Mouse (Mus musculus): ENCODE measurements around the gene Rapsn. TPM values are rescaled to one million over a fixed set of nuclear protein-coding genes. Genes with fewer than 3 reads are reported as not detected.
A peak's percentile ranks its signal among the peaks of the same experiment; 100 is the strongest.

Rapsn gene
- total RNA-seq, 2 experiments from 2014 or later, result 19.3 to 23.3 TPM

DNA sequence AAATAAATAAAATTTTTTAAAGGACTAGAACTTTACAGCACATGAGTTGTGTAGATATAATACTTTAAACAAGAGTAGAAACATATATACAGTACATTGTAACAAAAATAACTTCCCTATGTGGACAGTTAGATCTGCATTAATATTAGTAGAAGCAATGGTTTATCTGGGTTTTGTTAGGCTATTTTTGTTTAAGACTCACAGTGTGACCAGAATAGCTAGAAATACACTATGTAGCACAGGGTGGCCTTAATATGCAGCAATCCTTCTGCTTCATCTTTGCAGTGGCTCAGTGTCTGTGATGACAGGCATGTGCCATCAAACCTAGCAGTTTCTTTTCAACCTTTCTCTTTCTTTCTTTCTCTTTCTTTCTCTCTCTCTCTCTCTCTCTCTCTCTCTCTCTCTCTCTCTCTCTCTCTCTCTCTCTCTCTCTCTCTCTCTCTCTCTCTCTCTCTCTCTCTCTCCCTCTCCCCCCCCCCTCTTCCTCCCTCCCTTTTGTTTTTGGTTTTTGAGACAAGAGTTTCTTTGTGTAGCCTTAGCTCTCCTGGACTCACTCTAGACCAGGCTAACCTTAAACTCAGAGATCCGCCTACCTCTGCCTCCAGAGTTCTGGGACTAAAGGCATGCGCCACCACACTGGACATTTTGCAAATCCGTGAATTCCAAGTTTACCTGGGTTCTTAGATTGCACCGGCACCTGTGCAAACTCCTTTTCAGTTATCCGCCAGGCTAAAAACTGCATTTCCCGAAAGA is 17.9 kb downstream of the Rapsn start:
- DNase-seq, result no peak

DNA sequence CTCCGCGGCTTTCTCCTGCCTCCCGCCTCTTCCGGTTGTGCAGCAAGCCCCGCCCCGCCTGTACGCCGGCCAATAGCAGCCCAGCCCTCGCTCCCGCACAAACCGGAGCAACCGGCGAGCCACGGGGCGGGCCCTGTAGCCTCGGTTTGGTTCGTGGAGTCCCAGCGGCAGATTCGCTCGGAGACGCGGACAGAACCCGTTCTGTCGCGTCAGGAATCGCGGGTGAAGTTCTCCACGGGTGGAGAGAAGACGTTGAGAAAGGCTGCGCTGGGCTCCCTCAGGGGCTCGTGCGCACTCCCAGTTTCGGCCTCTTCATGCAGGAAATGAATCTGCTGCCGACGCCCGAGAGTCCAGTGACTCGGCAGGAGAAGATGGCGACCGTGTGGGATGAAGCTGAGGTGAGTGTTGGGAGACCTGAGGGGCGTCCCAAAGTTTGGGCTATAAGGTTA is 18.5 kb downstream of the Rapsn start, which contains the start of gene Psmc3:
Psmc3 (plus strand) TSS at position 76 of the 449 bp plus-strand sequence.
- DNase-seq, result peak; percentile 98

DNA sequence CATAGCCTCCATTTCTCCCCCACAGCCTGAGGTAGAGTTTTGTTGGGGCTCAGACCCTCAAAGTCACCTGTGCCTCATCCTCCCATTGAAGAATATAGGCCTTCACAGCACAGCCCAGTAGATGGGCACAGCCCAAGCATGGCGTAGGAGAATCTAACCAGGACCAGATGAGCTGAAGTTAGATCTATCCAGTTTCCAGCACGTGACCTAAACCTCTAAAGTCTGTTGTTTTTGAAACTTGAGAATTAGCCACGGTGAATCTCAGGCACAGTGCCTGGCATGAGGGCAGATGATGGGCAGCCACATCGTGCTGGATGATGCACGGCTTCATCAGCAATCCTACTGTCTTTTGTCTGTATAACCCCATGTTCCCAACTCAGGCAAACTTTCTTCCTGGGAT is 23.0 kb downstream of the Rapsn start:
- DNase-seq, result no peak

DNA sequence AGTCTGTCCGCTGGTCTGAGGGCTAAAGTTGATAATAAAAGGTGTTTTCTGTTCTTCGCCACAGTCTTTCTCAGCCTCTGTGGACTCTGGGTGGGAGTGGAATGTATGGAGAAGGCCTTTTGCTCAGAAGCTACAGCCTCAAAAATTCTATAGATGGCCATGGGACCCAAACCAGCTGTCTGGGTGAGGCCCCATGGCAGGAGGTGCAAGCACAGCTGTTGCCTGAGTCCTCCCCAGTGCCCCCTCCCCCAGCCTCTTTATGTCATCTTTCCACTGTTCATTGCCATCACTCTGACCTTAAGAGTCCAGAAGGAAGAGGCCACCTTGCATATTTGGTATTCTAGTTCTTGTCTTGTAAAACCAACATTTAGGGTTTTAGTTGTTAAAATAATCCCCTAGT is 24.0 kb downstream of the Rapsn start:
- no peak for DNase-seq

DNA sequence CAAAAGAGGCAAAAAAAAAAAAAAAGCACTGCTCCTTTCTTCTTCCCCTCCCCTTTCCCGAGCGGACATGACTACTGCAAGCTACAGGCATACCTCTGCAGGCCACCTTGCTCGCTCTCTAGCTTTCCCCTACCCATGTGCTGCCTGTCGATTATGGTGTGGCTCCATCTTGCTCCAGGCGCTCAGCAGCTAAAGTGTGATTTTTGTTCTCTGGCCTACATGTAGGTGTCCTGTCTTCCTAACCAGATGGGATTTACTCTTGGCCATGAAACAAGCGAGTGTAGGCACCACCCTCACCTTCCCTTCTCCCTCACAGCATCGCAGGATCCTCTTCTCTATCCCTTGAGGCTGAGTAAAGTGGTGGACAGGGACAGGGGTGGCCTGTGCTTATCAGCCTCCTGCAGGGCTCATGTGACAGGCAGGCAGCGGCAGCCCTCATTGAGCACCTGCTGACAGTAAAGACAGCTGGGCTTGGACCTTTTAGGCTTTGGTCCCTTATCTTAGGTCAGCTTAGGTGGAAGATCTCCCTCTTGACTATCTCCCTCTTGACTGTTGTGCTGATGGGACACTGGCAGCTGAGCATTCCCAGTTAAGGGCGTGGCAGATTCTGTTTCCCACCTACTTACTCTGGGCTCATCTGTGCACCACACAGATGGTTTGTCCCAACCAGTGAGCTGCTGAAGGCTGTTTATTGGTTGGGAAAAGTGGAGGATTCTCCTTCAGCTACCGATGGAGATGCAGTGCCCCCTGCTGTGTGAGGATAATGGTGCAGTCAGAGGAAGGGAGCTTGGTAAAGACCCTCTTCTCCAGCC is 25.3 kb downstream of the Rapsn start:
- DNase-seq, result peak; percentile 76

DNA sequence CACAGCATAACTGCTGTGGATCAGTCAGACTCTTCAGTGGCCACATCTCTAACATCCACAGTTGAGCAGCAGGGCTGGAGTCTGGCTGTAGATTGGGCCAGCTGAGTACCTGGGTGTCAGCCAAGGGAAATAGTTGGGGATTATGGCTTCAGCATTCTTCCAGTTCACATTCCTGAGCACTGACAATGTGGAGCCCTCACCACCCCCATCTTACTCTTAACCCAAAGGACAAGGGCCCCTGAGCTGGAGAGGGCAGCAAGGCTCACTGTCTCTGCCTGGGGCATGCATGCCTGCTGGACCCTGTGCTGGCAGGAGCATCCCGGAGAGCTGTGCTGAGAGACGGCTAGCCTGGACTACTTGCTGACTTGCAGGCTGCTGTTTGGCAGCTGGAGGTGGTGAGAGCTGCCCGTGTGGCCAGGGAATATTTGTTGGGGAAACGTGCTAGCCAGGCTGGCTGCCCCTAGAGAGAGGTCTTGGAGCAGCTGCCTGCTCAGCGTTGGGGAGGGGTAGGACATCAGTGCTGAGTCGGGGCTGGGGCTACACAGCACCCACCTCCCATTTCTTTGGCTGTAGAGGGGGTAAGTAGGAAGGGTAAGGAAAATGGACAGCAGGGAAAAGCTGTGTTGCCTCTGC is 26.5 kb downstream of the Rapsn start:
- DNase-seq, result peak; percentile 75

DNA sequence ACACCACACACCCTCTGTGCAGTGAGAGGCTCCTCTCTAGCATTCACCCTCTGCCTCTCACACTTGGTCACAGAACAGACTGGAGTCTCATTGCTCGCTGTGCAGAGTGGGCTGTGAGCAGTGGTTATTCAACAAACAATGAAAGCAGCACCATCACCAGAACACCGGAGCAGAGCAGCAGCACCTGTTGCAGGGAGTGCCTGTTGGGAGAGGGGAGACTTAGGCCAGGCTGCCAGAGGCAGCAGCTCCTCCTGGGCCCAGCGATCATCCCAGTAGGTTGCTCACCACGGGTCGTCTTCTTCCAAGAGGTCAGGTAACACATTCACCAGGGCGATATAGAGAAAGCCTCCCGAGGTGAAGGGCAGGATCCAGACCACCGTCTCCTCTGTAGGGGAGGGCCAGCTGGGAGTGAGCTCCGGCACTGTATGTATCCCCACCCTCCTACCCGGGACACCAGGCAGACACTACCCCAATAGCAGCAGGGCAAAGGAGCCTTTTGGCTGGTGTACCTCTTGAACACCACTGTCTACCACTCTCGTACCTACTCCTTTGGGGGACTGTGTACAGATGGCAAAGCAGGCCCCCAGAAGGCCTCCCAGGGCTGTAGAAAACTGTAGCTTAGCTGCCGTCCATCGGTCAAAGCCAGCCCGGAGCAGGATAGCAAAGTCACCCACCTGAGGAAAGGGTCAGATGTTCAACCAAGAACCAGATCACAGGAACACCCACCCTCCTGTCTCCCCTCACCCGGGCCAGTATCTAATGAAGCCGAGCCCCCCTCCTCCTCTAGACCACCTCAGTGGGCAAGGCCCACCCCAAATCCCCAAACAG is 27.6 kb downstream of the Rapsn start:
- DNase-seq, result no peak

DNA sequence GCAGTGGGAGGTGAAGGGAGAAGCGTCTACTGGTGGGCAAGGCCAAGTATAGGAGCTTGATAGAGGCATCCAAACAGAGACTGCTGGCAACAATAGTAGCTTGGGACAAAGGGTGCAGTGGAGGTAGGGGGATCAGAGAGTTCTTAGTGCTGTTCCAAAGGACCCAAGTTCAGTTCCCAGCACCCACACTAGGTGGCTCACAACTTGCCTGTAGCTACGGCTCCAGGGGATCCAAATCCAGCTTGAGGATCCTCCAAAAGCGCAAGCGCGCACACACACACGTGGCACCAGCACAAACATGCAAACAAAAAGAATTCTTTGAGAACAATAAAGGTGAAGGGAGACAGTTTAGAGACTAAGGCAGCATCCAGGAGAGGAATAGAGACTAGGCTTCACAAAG is 28.8 kb downstream of the Rapsn start:
- no peak for DNase-seq

DNA sequence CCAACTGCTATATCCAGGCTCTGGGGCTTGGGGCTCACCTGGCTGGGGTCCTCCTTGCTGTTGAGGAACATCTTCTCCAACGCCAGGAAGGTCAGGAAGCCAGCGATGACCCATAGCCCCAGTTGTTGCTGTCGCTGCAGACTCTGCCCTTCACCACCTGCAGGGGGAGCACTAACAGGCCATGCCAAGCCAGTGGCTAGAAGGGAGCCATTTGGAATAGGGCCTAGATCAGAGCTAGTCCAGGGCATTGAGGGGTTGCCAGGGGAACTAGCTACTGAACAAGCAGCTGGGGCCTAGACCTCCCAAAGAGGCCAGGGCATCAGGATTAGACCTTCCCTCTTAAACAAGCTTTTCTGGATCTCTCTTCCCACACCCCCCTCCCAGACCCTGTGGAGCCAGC is 30.1 kb downstream of the Rapsn start:
- peak; percentile 52 for DNase-seq

DNA sequence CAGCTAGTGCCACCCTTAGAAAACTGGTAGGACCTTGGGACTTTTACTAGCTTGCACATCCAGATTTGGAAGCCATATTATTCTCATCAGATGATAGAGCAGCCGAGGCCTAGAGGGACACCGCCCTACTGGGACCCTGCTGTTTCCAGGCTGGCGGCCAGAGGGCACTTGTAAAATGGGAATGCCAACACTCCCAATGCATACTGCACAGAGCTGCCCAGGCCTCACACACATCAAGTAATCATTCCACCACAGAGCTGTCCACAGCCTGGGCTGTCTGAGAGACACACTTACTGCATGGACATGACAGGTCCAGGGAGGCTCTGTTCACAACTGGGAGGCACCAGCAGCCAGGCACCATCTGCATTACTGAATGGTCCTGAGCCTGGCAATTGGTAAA is 31.0 kb downstream of the Rapsn start:
- DNase-seq, result peak; percentile 76

DNA sequence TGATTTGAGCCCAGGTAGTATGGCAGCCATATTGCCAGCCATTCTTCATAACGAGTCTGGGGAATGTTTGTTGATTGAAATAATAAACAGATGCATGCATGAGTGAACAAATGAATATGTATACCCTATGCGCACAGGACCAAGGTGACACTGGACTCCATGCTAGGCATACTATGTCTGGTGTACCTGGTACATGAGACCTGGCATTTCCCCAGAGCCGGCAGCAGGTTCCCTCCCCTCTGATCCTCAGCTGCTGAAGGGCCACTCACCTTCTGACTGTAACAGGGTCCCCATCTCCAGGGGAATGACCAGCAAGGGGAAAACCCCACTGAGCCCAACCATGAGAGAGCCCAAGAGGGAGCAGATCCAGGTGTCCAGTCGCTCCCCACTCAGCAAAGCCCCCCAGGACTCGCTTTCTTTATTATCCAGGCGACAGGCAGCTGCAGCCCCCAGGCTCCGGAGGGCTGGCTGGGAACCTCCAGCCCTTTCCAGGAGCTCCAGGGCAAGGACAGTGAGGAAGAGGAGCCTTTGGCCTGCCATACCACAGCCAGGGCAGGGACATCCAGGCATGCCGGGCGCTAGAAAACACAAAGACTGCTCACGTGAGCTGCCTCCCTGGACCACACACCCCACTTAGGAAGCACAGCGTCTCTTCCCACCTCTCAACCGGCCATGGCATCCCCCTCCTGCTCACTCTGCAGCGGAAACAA is 32.9 kb downstream of the Rapsn start:
- DNase-seq, result no peak

DNA sequence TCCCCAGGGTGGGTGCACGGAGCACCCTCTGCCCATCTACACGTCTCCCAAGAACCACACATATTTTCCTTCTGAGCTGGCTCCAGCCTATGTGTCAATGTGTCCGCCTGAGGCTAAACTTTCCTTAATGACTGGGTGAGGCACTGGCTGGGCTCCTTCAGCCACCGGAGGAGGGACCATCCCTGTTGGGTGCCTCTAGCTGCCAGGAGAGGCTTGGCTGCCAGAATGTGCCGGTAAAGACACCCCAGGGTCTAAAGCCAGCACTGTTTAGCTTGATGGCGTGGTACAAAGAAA is 33.4 kb downstream of the Rapsn start:
- no peak for DNase-seq

DNA sequence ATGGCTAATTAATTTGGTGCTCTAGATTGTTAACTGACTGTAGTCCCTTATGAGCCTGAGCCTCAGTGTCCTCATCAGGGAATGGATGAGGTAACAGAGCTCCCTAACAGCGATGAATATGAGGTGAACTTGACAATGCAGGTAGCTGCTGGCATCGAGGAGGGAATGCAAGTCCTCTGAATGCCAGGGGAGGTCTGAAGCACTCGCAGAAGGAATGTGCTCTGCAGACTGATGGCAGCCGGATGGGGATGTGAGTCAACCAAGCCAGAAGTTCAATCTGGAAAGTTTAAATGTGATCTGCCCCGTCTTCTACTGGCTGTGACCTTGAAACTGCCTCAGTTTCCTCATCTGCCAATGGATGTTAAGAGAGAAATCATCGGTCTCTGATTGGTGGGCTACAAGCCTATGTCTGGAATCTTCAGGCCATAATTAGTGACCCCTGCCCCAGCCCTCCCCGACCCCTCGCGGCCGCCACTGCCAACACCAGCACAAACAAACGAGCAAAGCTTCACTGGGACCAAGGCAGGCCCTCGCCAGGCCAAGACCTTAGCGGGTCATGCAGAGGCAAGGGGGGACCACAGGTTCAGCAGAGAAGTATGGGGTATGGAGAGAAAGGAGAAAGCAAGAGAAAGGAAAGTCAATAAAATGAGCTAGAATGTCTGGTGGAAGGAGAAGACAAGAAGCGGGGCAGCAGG is 34.0 kb downstream of the Rapsn start:
- peak; percentile 38 for DNase-seq

DNA sequence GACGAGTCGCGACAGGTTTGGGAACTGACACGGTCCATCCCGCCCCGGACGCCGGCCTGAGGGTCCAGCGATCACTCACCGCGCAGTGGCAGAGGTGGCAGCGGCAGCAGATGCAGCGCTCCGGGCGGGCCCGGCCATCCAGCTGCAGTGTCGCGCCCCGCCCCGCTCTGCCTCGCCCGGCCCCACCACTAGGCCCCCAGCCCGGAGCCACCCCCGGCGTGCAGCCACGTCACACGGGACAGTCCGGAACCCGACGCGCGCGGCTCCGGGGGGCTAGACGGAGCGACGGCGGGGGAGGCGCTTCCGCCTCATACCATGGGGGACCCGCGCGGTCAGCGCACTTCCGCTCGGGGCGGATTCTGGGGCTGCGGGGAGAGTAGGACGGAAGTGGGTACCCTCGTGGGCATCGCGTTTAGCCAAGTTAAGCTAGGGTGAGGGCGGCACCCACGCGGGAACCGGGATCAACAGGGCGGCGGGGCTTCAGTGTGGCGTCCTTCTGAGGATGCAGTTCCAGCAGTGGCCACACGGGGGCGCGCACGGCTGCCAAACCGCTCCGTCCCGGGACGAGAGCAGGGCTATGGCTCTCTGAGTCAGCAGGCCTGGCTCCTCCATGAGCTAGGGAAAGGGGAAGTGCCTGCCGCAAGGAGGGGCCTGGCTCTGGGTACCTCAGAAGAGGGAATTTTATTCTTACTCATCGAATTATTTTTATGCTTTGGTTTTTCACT is 34.8 kb downstream of the Rapsn start, which contains the start of gene Slc39a13:
Slc39a13 (minus strand) TSS at position 342 of the 725 bp plus-strand sequence.
- peak; percentile 98 for DNase-seq

DNA sequence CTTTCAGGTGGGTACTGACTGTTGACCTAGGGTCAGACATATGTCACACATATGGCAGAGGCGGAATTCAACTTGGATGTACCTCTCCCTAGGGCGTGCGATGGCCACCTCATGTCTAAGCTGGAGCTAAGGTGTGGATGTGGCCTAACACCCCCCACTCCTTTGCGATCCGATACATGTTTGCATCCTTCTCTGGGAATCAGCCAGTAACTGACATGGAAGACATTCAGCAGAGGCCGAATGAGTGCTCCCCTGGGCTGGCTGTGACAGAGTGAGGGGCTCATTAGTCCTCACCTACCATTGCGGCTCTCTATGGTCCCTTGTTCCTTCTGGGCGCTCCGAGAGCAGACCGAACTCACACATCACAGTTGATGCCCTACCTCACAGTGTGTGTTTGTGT is 35.6 kb downstream of the Rapsn start:
- DNase-seq, result no peak

DNA sequence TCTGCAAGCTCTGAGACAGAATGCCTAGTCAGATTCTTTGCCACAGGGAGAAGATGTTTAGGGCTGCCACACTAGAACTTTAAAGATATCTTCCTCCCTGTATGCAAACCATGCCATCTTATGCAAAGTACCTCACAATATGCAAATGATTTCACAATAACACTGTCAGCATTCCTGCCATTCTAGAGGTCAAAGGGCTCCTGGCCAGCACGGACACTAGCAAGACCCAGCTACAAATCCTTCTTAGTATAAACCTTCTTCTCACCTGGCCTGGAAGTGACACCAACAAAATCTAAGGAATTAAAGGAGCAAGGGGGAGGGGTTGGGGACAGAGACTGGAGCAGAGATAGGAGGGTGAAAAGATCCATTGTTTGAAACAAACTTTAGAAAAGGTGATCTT is 36.7 kb downstream of the Rapsn start:
- no peak for DNase-seq

DNA sequence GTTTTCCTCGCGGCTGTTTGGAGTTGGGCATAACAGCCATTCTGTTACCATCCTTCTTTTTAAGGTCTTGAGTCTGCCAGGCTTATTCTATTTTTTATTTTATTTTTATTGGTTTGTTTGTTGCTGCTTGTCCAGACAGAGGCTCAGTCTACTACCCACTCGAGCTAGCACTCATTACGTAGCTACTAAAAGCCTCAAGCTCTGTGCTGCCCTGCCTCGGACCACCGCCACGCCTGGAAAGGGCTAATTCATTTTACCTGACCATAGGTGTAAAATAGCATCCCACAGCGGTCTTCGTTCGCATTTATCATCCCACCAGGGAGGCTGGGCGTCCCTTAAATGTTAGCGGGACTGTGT is 42.5 kb downstream of the Rapsn start:
- no peak for DNase-seq

DNA sequence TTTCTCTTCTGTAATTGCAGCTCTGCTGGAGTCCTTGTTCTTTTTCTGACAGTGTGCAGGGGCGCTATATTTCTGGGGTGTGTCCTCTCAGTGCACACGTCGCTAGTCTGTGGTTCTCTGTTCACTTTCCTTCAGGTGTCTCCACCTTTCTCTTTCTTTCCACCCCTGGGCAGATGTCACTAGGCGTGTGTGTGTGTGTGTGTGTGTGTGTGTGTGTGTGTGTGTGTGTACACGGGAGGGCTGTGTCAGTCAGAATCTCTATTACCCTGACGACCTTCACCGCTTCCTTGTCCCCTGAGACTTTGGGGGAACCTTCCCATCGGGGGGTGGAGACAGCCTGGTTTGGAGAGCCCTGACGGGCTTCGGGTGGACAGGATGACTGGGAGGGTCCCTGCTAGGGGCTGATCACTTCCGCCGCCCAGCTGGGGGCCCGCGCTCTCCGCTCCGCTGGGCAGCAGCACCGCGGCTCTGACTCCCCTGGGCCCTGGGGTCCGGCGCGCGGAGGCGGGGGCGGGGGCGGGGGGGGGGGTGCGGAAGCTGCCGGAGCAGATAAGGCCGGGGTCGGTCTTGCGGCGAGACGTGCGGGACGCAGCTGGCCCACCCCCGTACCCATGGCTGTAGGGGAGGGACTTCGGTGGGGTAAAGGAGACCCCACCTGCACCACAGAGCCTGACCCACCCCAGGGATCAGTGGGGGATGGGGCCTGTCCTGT is 43.0 kb downstream of the Rapsn start:
- peak; percentile 35 for DNase-seq

DNA sequence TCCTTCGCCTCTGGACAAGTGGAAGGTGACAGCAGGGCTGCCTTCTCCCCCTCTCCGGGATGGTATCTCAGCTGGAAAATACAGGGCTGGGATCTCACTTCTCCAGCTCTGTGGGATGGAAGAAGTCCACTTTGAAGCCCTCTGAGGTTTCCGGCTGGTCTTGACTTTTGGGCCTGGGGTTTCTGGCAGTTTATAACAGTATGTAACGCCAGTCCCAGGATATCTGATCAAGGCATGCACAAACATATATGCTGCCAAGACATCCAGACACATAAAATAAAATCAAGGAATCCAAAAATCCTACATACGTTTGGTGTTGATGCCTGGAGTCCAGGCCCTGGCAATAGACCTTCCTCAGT is 43.6 kb downstream of the Rapsn start:
- no peak for DNase-seq
